Mouse (Mus musculus) megakaryocyte, embryonic 14.5 days (primary cell): Measurements from ENCODE around the gene Chd4. TPM values are rescaled to one million over a fixed set of nuclear protein-coding genes. Genes with fewer than 3 reads are reported as not detected.

Source experiments
- H3K27me3 ChIP-seq: replicated peaks from 2 replicates; pipeline ENCODE3; 2012; ENCODE audit warnings: inconsistent platforms
- H3K36me3 ChIP-seq: replicated peaks from 2 replicates; pipeline ENCODE3; 2012; ENCODE audit warnings: low read length, inconsistent platforms, mixed read lengths
- H3K4me1 ChIP-seq: 2 replicates; pipeline ENCODE4 v1.6.1; 2012; ENCODE audit warnings: inconsistent platforms
- H3K4me3 ChIP-seq: replicated peaks from 2 replicates; pipeline ENCODE3; 2012; ENCODE audit warnings: moderate library complexity, mild to moderate bottlenecking, inconsistent platforms
- H3K9me3 ChIP-seq: 2 replicates; pipeline ENCODE4 v1.6.1; 2012; ENCODE audit warnings: inconsistent platforms
- FLI1 ChIP-seq: IDR thresholded peaks from 2 replicates; pipeline ENCODE4 v1.6.1; 2012; ENCODE audit warnings: low read length, inconsistent platforms, mixed read lengths
- GATA1 ChIP-seq: IDR thresholded peaks from 3 replicates; pipeline ENCODE4 v1.6.1; 2012; ENCODE audit warnings: mixed read lengths, low read length, inconsistent platforms, borderline replicate concordance
- polyA plus RNA-seq: library from polyadenylated mRNA; stranded (reverse); fragments of >175 nt; gene quantifications from 2 replicates; pipeline ENCODE4 v1.2.3, GENCODE M21; 2012; ENCODE audit warnings: low replicate concordance; ENCODE audit not compliant: insufficient read depth

Gene Chd4
- polyA plus RNA-seq, 1 experiment: 90.6 TPM

GRCm38 (mm10) chr6:125148251-125148925 lies 52.6 kb downstream of the Chd4 start:
- TF ChIP-seq GATA1 (no peak), FLI1 (no peak)
- Histone ChIP-seq H3K36me3 (peaks cover 72% of the 10 kb centered on the region), H3K4me3 (peak overlapping the region; percentile 90), H3K9me3 (no peaks in the 10 kb centered on the region), H3K4me1 (peaks cover 83% of the 10 kb centered on the region), H3K27me3 (no peaks in the 10 kb centered on the region)

GRCm38 (mm10) chr6:125148926-125149568 lies 53.3 kb downstream of the Chd4 start:
- Histone ChIP-seq H3K4me1 (peaks cover 85% of the 10 kb centered on the region), H3K36me3 (peaks cover 73% of the 10 kb centered on the region), H3K9me3 (no peaks in the 10 kb centered on the region), H3K4me3 (peak overlapping the region; percentile 90), H3K27me3 (no peaks in the 10 kb centered on the region)
- TF ChIP-seq GATA1 (no peak), FLI1 (no peak)

- no peaks in the 10 kb centered on the region for H3K27me3 ChIP-seq
- H3K9me3 ChIP-seq: no peaks in the 10 kb centered on the region
- TF ChIP-seq FLI1: no peak
- TF ChIP-seq GATA1: no peak
- peaks cover 71% of the 10 kb centered on the region for H3K36me3 ChIP-seq
- H3K4me1 ChIP-seq: peaks cover 81% of the 10 kb centered on the region
- H3K4me3 ChIP-seq: peak overlapping the region; percentile 34
Observed at GRCm38 (mm10) chr6:125149569-125149950, 53.8 kb downstream of the Chd4 start.

GRCm38 (mm10) chr6:125152212-125153017 lies 56.6 kb downstream of the Chd4 start:
- H3K4me1 ChIP-seq: peaks cover 71% of the 10 kb centered on the region
- peak overlapping the region; percentile 71 for H3K4me3 ChIP-seq
- peaks cover 89% of the 10 kb centered on the region for H3K36me3 ChIP-seq
- no peaks in the 10 kb centered on the region for H3K9me3 ChIP-seq
- TF ChIP-seq GATA1 (no peak), FLI1 (no peak)
- H3K27me3 ChIP-seq: no peaks in the 10 kb centered on the region

- H3K9me3 ChIP-seq: no peaks in the 10 kb centered on the region
- TF ChIP-seq FLI1: no peak
- no peak for TF ChIP-seq GATA1
- no peaks in the 10 kb centered on the region for H3K27me3 ChIP-seq
- peaks cover 92% of the 10 kb centered on the region for H3K36me3 ChIP-seq
- H3K4me3 ChIP-seq: no peak overlapping the region
- peaks cover 65% of the 10 kb centered on the region for H3K4me1 ChIP-seq
Observed at GRCm38 (mm10) chr6:125153018-125153389, 57.2 kb downstream of the Chd4 start.

GRCm38 (mm10) chr6:125153682-125154081 lies 57.9 kb downstream of the Chd4 start:
- H3K4me3 ChIP-seq: no peak overlapping the region
- no peak for TF ChIP-seq FLI1
- no peak for TF ChIP-seq GATA1
- peaks cover 89% of the 10 kb centered on the region for H3K36me3 ChIP-seq
- no peaks in the 10 kb centered on the region for H3K27me3 ChIP-seq
- H3K4me1 ChIP-seq: peaks cover 60% of the 10 kb centered on the region
- no peaks in the 10 kb centered on the region for H3K9me3 ChIP-seq

- H3K9me3 ChIP-seq: no peaks in the 10 kb centered on the region
- H3K4me1 ChIP-seq: peaks cover 59% of the 10 kb centered on the region
- H3K36me3 ChIP-seq: peaks cover 89% of the 10 kb centered on the region
- H3K4me3 ChIP-seq: no peak overlapping the region
- no peak for TF ChIP-seq FLI1
- TF ChIP-seq GATA1: no peak
- H3K27me3 ChIP-seq: no peaks in the 10 kb centered on the region
Observed at GRCm38 (mm10) chr6:125154550-125154949, 58.8 kb downstream of the Chd4 start.

- Histone ChIP-seq H3K4me1 (peaks cover 61% of the 10 kb centered on the region), H3K9me3 (no peaks in the 10 kb centered on the region), H3K4me3 (no peak overlapping the region), H3K27me3 (no peaks in the 10 kb centered on the region), H3K36me3 (peaks cover 91% of the 10 kb centered on the region)
- TF ChIP-seq GATA1 (no peak), FLI1 (no peak)
Observed at GRCm38 (mm10) chr6:125155262-125155661, 59.5 kb downstream of the Chd4 start.

- no peaks in the 10 kb centered on the region for H3K9me3 ChIP-seq
- peaks cover 92% of the 10 kb centered on the region for H3K36me3 ChIP-seq
- H3K27me3 ChIP-seq: no peaks in the 10 kb centered on the region
- H3K4me1 ChIP-seq: peaks cover 67% of the 10 kb centered on the region
- TF ChIP-seq FLI1 (no peak), GATA1 (no peak)
- H3K4me3 ChIP-seq: no peak overlapping the region
Observed at GRCm38 (mm10) chr6:125156491-125156890, 60.7 kb downstream of the Chd4 start.
